Mouse (Mus musculus) 3T3-L1 (cell line): ENCODE measurements around the gene Txnrd2.

Source experiments
- DNase-seq: peaks from one replicate; pipeline ENCODE4 v3.0.0-alpha.2; 2015; ENCODE audit warnings: low read depth, low spot score

Txnrd2 gene

GRCm38 (mm10) chr16:18451486-18452181 is 25.4 kb downstream of the Txnrd2 start:
- DNase-seq, result peak; percentile 62

GRCm38 (mm10) chr16:18452361-18452862 is 26.2 kb downstream of the Txnrd2 start:
- DNase-seq, result no peak

- DNase-seq, result no peak
These were observed 27.7 kb downstream of the Txnrd2 start for GRCm38 (mm10) chr16:18453846-18454245.

GRCm38 (mm10) chr16:18455407-18455806 is 29.2 kb downstream of the Txnrd2 start:
- DNase-seq, result no peak

GRCm38 (mm10) chr16:18458661-18459060 is 32.5 kb downstream of the Txnrd2 start:
- DNase-seq, result no peak

- DNase-seq, result peak; percentile 52
These were observed 33.3 kb downstream of the Txnrd2 start for GRCm38 (mm10) chr16:18459335-18459954.

- DNase-seq, result peak; percentile 70
These were observed 33.8 kb downstream of the Txnrd2 start for GRCm38 (mm10) chr16:18459955-18460370.

GRCm38 (mm10) chr16:18460826-18461225 is 34.6 kb downstream of the Txnrd2 start:
- DNase-seq, result no peak

GRCm38 (mm10) chr16:18462031-18462430 is 35.8 kb downstream of the Txnrd2 start:
- DNase-seq, result no peak

- no peak for DNase-seq
These were observed 36.4 kb downstream of the Txnrd2 start for GRCm38 (mm10) chr16:18462598-18462997.

- DNase-seq, result peak; percentile 69
These were observed 38.1 kb downstream of the Txnrd2 start for GRCm38 (mm10) chr16:18464271-18464670.

GRCm38 (mm10) chr16:18470829-18471228 is 44.6 kb downstream of the Txnrd2 start:
- peak; percentile 59 for DNase-seq

- DNase-seq, result peak; percentile 66
These were observed 45.3 kb downstream of the Txnrd2 start for GRCm38 (mm10) chr16:18471381-18471955.

- DNase-seq, result no peak
These were observed 45.8 kb downstream of the Txnrd2 start for GRCm38 (mm10) chr16:18471976-18472375.

- DNase-seq, result no peak
These were observed 46.2 kb downstream of the Txnrd2 start for GRCm38 (mm10) chr16:18472416-18472815.

- no peak for DNase-seq
These were observed 46.8 kb downstream of the Txnrd2 start for GRCm38 (mm10) chr16:18472976-18473375.

- DNase-seq, result no peak
These were observed 47.8 kb downstream of the Txnrd2 start for GRCm38 (mm10) chr16:18474021-18474420.

GRCm38 (mm10) chr16:18477996-18478395 is 51.8 kb downstream of the Txnrd2 start:
- no peak for DNase-seq

- no peak for DNase-seq
These were observed 53.5 kb downstream of the Txnrd2 start for GRCm38 (mm10) chr16:18479667-18480066.

GRCm38 (mm10) chr16:18480933-18481485 is 54.8 kb downstream of the Txnrd2 start:
- DNase-seq, result no peak

GRCm38 (mm10) chr16:18482431-18482830 is 56.2 kb downstream of the Txnrd2 start:
- peak; percentile 85 for DNase-seq

GRCm38 (mm10) chr16:18483839-18484238 is 57.7 kb downstream of the Txnrd2 start:
- DNase-seq, result no peak
